Mouse (Mus musculus): ENCODE data around the gene BC005537. TPM values are rescaled to one million over a fixed set of nuclear protein-coding genes. Genes with fewer than 3 reads are reported as not detected.

BC005537 gene
- polyA plus RNA-seq, 1 experiment from 2014 or later: 24.0 TPM

GRCm38 (mm10) chr13:24802131-24802691, 754 bp downstream of the BC005537 start:
- Histone ChIP-seq H3K4me2 (replicated peaks) (peak overlapping the region; percentile 94), H3K27me3 (no peaks in the 10 kb centered on the region), H3K4me3 (replicated peaks) (peak overlapping the region; percentile 98), H3K9me3 (no peaks in the 10 kb centered on the region), H3K36me3 (peaks cover 14% of the 10 kb centered on the region), H3K9ac (replicated peaks) (peak overlapping the region; percentile 95), H3K4me1 (replicated peaks) (peaks cover 31% of the 10 kb centered on the region), H3K27ac (peak overlapping the region; percentile 99)
- peak; percentile 7; the same call in 1 of the 2 replicates for ATAC-seq
- WGBS: under 1% methylated on average over 26 of the region's 26 CpGs

- WGBS: 20% methylated on average over 2 of the region's 2 CpGs
- Histone ChIP-seq H3K27me3 (no peaks in the 10 kb centered on the region), H3K4me3 (replicated peaks) (peak overlapping the region; percentile 98), H3K9me3 (no peaks in the 10 kb centered on the region), H3K9ac (replicated peaks) (peak overlapping the region; percentile 95), H3K4me2 (replicated peaks) (peak overlapping the region; percentile 94), H3K36me3 (peaks cover 22% of the 10 kb centered on the region), H3K27ac (no peak overlapping the region), H3K4me1 (replicated peaks) (peaks cover 31% of the 10 kb centered on the region)
- no peak for ATAC-seq
Observed at GRCm38 (mm10) chr13:24803196-24803595, 1.7 kb downstream of the BC005537 start.

- H3K9ac ChIP-seq (replicated peaks): no peak overlapping the region
- H3K4me1 ChIP-seq (replicated peaks): peaks cover 28% of the 10 kb centered on the region
- H3K4me2 ChIP-seq (replicated peaks): no peak overlapping the region
- ATAC-seq: no peak
- H3K36me3 ChIP-seq: peaks cover 43% of the 10 kb centered on the region
- H3K4me3 ChIP-seq (replicated peaks): no peak overlapping the region
- H3K27me3 ChIP-seq: no peaks in the 10 kb centered on the region
- H3K27ac ChIP-seq: no peak overlapping the region
- H3K9me3 ChIP-seq: no peaks in the 10 kb centered on the region
Observed at GRCm38 (mm10) chr13:24806079-24806478, 4.6 kb downstream of the BC005537 start.

- no peak overlapping the region for H3K4me2 ChIP-seq (replicated peaks)
- no peak for ATAC-seq
- 96% methylated on average over 2 of the region's 2 CpGs for WGBS
Observed at GRCm38 (mm10) chr13:24812521-24812920, 11.1 kb downstream of the BC005537 start.

GRCm38 (mm10) chr13:24814616-24815015, 13.2 kb downstream of the BC005537 start:
- Histone ChIP-seq H3K4me2 (replicated peaks) (no peak overlapping the region), H3K36me3 (peaks cover 57% of the 10 kb centered on the region), H3K4me3 (replicated peaks) (no peak overlapping the region), H3K9ac (replicated peaks) (no peak overlapping the region), H3K27me3 (no peaks in the 10 kb centered on the region), H3K4me1 (replicated peaks) (no peaks in the 10 kb centered on the region), H3K27ac (no peak overlapping the region), H3K9me3 (no peaks in the 10 kb centered on the region)
- ATAC-seq: no peak
- 77% methylated on average over 1 of the region's 1 CpGs for WGBS

More at GRCm38 (mm10) chr13:24812521-24812920, 11.1 kb downstream of the BC005537 start:
- Histone ChIP-seq H3K9me3 (no peaks in the 10 kb centered on the region), H3K27ac (no peak overlapping the region), H3K4me3 (replicated peaks) (no peak overlapping the region), H3K27me3 (no peaks in the 10 kb centered on the region), H3K36me3 (peaks cover 58% of the 10 kb centered on the region), H3K4me1 (replicated peaks) (no peaks in the 10 kb centered on the region), H3K9ac (replicated peaks) (no peak overlapping the region)

- H3K36me3 ChIP-seq: peaks cover 40% of the 10 kb centered on the region
- no peaks in the 10 kb centered on the region for H3K27me3 ChIP-seq
- no peak overlapping the region for H3K4me3 ChIP-seq (replicated peaks)
- no peak overlapping the region for H3K4me2 ChIP-seq (replicated peaks)
- H3K4me1 ChIP-seq (replicated peaks): no peaks in the 10 kb centered on the region
- WGBS: 79% methylated on average over 4 of the region's 4 CpGs
- H3K9ac ChIP-seq (replicated peaks): no peak overlapping the region
- H3K27ac ChIP-seq: no peak overlapping the region
- no peaks in the 10 kb centered on the region for H3K9me3 ChIP-seq
- ATAC-seq: peak; percentile 85
Observed at GRCm38 (mm10) chr13:24816125-24817092, 15.0 kb downstream of the BC005537 start.

GRCm38 (mm10) chr13:24819931-24820330, 18.5 kb downstream of the BC005537 start:
- no peaks in the 10 kb centered on the region for H3K27me3 ChIP-seq
- peaks cover 13% of the 10 kb centered on the region for H3K36me3 ChIP-seq
- WGBS: 69% methylated on average over 1 of the region's 1 CpGs
- no peak overlapping the region for H3K4me2 ChIP-seq (replicated peaks)
- H3K4me1 ChIP-seq (replicated peaks): no peaks in the 10 kb centered on the region
- no peak overlapping the region for H3K9ac ChIP-seq (replicated peaks)
- no peak for ATAC-seq
- no peak overlapping the region for H3K4me3 ChIP-seq (replicated peaks)
- no peak overlapping the region for H3K27ac ChIP-seq
- no peaks in the 10 kb centered on the region for H3K9me3 ChIP-seq

GRCm38 (mm10) chr13:24822663-24823343, 21.3 kb downstream of the BC005537 start:
- peaks cover 10% of the 10 kb centered on the region for H3K36me3 ChIP-seq
- 89% methylated on average over 16 of the region's 16 CpGs for WGBS

GRCm38 (mm10) chr13:24824647-24825046, 23.2 kb downstream of the BC005537 start:
- H3K4me1 ChIP-seq (replicated peaks): no peaks in the 10 kb centered on the region

More at GRCm38 (mm10) chr13:24822663-24823343, 21.3 kb downstream of the BC005537 start:
- Histone ChIP-seq H3K27ac (no peak overlapping the region), H3K4me3 (replicated peaks) (no peak overlapping the region), H3K9ac (replicated peaks) (no peak overlapping the region), H3K4me1 (replicated peaks) (no peaks in the 10 kb centered on the region), H3K9me3 (no peaks in the 10 kb centered on the region), H3K27me3 (no peaks in the 10 kb centered on the region), H3K4me2 (replicated peaks) (no peak overlapping the region)
- no peak for ATAC-seq

GRCm38 (mm10) chr13:24825587-24825986, 24.1 kb downstream of the BC005537 start:
- Histone ChIP-seq H3K4me2 (replicated peaks) (no peak overlapping the region), H3K9me3 (no peaks in the 10 kb centered on the region), H3K36me3 (no peaks in the 10 kb centered on the region), H3K27me3 (no peaks in the 10 kb centered on the region), H3K4me3 (replicated peaks) (no peak overlapping the region), H3K4me1 (replicated peaks) (peaks cover 2% of the 10 kb centered on the region; the same call in 1 of the 2 replicates), H3K27ac (no peak overlapping the region), H3K9ac (replicated peaks) (no peak overlapping the region)
- no peak for ATAC-seq
- WGBS: 89% methylated on average over 4 of the region's 4 CpGs

More at GRCm38 (mm10) chr13:24824647-24825046, 23.2 kb downstream of the BC005537 start:
- Histone ChIP-seq H3K27me3 (no peaks in the 10 kb centered on the region), H3K9ac (replicated peaks) (no peak overlapping the region), H3K36me3 (no peaks in the 10 kb centered on the region), H3K4me2 (replicated peaks) (no peak overlapping the region), H3K27ac (no peak overlapping the region), H3K4me3 (replicated peaks) (no peak overlapping the region), H3K9me3 (no peaks in the 10 kb centered on the region)
- WGBS: 95% methylated on average over 4 of the region's 4 CpGs
- ATAC-seq: no peak

GRCm38 (mm10) chr13:24826116-24826515, 24.7 kb downstream of the BC005537 start:
- ATAC-seq: no peak
- Histone ChIP-seq H3K9ac (replicated peaks) (no peak overlapping the region), H3K27me3 (no peaks in the 10 kb centered on the region), H3K36me3 (no peaks in the 10 kb centered on the region), H3K4me3 (replicated peaks) (no peak overlapping the region), H3K4me2 (replicated peaks) (no peak overlapping the region), H3K4me1 (replicated peaks) (peaks cover 5% of the 10 kb centered on the region; the same call in 1 of the 2 replicates), H3K27ac (no peak overlapping the region), H3K9me3 (no peaks in the 10 kb centered on the region)
- 83% methylated on average over 7 of the region's 7 CpGs for WGBS

All from midbrain, embryonic 13.5 days (tissue).